Mouse (Mus musculus): ENCODE measurements around the gene Sidt1.
"Not testable (repeated sequence)": the region's sequence is repeated elsewhere in the genome, so short reads cannot be mapped to it uniquely, and the experiment has no call there.

The Sidt1 gene

GRCm38 (mm10) chr16:44302126-44302892, 30.7 kb downstream of the Sidt1 start:
- DNase-seq = no peak

DNA sequence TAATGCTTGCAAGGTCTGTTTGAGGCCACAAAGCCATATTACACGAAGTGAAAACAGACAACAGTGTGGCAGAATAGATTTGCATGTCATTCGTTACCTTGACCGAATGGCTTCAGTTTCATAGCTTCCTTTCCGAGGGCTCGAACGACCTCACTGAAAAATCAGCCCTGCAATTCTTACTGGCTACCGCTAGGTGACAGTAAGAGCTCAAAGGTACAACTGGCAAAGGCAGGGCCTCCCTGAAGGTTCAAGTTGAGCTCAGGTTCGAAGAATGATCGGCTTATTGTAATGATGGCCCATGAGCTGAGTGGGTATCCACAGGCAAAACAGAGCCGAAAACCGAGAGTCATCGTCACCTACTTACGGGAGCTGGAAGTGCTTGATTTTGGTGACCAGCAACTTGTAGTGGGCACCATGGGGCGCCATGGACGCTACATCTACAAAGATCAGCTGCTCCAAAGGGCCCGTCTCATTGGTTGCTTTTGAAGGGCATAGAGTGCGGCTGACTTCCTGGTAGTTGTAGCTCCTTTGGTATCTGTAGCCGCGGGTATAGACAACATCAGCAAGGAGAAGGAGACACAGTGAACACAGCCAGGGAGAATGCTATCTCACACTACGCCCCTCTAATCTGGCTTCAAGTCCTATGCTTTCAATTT, 33.4 kb downstream of the Sidt1 start:
- no peak for DNase-seq

DNA sequence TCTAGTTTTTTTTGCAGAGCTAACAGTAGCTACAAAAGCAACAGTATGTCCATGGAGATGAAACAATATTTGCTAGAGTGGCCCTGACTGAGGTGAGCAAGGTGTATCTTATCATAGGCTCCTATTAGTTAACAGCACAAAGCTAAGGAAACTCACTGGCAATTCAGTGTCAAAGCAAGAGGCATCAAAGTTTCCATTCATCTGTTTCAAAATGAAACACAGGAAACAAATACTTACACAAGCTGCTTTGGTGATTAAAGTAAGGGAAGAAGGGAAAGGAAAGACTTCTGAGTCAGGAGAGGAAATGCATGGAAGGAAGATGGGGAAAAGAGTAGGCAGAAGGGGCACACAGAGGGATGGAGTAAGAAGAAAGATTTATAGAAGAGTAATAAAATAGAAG, 39.0 kb downstream of the Sidt1 start:
- no peak for DNase-seq

GRCm38 (mm10) chr16:44292681-44293080, 40.3 kb downstream of the Sidt1 start:
- not testable (repeated sequence) for DNase-seq

GRCm38 (mm10) chr16:44289004-44289648, 43.9 kb downstream of the Sidt1 start:
- no peak for DNase-seq

- no peak for DNase-seq
These were observed 45.5 kb downstream of the Sidt1 start for GRCm38 (mm10) chr16:44287356-44287950.

GRCm38 (mm10) chr16:44282614-44283325, 50.2 kb downstream of the Sidt1 start:
- DNase-seq = peak; percentile 88

GRCm38 (mm10) chr16:44282036-44282435, 51.0 kb downstream of the Sidt1 start:
- no peak for DNase-seq

- no peak for DNase-seq
These were observed 52.2 kb downstream of the Sidt1 start for GRCm38 (mm10) chr16:44280806-44281205.

GRCm38 (mm10) chr16:44277212-44277611, 55.8 kb downstream of the Sidt1 start:
- no peak for DNase-seq

DNA sequence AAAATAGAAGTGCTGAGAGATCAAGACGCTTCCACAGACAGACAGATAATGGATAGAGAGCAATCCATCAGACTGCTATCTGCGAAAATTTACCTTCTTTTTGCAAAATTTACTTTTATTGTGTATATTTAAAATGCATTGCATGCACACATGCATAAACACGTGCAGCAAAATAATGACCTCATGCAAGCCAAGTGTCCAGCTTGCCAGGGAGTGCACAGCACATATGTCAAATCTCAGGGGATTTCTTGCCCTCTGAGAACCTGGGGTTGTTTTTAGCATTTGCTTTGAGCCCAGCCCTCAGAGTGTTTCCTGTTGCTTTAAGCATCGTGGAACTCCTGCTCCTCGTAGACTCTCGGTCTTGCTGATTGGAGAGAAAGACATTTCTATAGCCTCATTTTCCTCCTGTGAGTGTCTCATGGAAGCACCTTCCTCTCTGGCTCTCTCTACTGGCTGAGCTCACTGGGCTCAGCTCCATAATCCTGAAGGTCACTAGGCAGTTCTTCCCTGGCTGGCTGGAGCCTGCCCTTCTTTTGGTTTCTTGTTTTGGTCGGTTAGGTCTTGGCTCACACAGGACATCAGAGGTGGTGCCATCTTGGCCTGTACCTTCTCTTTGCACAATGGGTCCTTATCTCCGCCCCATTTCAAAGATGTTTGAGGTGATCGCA, 61.5 kb downstream of the Sidt1 start:
- peak; percentile 76 for DNase-seq

GRCm38 (mm10) chr16:44270606-44271005, 62.4 kb downstream of the Sidt1 start:
- DNase-seq = no peak

GRCm38 (mm10) chr16:44269578-44269977, 63.4 kb downstream of the Sidt1 start:
- no peak for DNase-seq

DNA sequence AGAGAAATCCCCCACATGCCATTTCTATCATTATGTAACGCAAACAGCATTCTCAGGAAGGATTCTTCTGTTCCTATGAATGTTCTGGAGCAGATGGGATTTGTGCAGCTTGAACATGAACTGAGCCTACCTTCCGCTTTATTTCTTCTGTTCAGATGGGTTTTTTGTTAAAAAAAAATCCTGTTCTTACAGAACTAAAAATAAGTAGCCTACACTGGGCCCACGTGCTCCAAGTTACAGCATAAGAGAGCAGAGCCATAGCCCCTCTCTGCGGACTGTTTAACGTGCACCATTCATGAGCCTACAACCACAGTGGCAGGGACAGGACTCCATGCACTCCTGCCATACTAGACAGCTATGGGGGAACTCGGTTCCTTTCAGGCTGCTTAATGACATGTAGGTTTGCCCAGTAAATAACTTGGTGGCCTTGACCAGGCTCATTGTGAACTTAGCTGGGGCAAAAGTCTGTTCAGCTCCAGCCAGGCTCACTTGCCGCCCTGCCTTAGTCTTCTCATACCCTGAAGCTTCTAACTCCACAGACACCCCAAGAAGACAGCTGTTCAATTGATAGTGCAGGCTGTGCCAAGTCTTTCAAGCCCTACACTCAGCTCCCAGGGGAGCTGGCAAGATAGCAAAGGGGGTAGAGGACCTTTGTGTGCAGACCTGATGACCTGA, 64.3 kb downstream of the Sidt1 start:
- DNase-seq = no peak

DNA sequence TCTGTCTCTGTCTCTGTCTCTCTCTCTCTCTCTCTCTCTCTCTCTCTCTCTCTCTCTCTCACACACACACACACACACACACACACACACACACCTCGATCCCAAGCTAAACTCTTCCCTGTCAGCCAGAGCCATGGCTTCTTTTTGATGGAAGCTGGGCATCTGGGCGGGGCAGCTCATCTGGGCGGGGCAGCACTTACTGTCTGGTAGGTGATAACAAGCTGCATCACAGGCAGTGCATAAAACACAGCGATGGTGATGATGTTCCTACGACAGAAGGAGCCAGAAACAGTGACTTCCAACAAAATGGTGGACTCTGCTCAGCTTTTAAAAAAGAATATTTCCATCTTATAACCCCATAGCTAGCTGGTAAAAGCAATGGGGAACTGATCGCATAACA, 67.4 kb downstream of the Sidt1 start:
- DNase-seq = no peak

DNA sequence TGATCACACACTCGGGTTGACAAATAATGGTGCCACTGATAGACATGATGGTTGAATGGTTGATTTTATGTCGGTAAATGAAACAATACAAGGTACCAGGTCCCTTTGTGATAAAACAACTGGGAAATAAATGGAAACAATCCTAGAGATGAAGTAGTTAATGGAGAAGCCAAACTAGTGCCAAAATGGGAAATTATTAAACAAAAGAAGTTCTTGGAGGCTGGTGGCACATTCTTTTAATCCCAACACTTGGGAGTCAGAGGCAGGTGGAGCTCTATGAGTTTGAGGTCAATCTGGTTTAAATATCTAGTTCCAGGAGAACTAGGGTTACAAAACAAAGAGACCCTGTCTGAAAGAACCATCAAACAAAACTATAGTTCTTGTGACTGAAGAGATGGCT, 68.1 kb downstream of the Sidt1 start:
- no peak for DNase-seq

DNA sequence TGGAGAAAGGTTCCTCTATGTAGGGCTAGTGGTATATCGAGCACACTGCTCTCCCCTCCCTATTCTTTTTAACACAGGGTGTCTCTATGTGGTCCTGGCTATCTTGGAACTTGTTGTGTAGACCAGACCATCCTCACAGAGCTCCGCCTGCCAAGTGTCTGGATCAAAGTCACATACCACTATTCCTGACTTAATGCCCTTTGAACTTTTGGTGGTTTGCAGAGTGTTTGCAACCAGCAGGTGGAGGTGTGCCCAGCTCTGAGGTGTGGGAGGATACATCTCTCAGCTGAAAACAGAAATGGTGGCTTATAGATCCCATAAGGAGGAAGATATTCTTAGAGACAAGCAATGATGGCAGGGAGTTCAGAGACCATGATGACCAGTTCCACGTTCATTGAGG, 75.5 kb downstream of the Sidt1 start:
- DNase-seq = no peak

DNA sequence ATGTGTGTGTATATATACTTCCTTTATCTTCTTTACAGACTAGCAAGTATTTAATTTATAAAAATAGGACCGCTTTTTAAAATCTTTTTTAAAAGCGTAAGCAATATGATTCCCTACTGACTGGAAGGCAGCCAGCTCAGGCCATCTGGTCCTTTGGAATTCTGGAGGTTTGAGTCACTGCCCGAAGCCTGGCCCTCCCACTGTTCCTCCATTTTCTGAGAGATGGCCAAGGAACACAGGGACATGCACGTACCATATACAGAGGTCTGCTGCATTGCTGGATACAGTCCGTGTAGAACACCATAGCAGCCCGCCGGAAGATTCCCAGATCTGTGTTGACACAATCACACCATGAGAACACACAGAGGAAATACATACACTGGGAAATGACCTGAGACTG, 78.3 kb downstream of the Sidt1 start:
- DNase-seq = peak; percentile 97

GRCm38 (mm10) chr16:44253797-44254634, 79.0 kb downstream of the Sidt1 start:
- DNase-seq = peak; percentile 75

GRCm38 (mm10) chr16:44252735-44253134, 80.3 kb downstream of the Sidt1 start:
- DNase-seq = no peak

DNA sequence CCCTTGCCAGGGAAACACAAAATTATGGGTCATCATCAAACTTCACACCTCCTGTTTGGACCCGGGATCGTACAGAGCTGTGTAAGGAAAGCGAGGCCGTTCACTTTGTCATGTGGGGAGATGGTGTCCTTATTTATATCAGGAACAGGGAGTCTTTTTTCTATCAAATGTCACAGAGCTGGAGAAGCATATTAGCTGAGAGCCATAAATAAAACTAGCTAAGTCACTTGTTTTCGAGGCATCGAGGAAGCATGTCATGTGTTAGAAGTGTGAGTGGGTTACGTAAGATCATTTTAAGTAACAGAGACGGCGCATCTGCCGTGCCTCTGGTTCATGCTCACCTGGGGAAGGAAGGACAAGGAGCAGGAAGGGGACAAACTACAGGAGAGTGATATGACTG, 83.0 kb downstream of the Sidt1 start:
- DNase-seq = no peak
